Mouse (Mus musculus) 416B (cell line): ENCODE measurements around the gene Asxl1.

ENCODE experiments used
- DNase-seq: peaks from one replicate; pipeline ENCODE4 v3.0.0; 2011; ENCODE audit warnings: low read depth

Asxl1 gene

DNA sequence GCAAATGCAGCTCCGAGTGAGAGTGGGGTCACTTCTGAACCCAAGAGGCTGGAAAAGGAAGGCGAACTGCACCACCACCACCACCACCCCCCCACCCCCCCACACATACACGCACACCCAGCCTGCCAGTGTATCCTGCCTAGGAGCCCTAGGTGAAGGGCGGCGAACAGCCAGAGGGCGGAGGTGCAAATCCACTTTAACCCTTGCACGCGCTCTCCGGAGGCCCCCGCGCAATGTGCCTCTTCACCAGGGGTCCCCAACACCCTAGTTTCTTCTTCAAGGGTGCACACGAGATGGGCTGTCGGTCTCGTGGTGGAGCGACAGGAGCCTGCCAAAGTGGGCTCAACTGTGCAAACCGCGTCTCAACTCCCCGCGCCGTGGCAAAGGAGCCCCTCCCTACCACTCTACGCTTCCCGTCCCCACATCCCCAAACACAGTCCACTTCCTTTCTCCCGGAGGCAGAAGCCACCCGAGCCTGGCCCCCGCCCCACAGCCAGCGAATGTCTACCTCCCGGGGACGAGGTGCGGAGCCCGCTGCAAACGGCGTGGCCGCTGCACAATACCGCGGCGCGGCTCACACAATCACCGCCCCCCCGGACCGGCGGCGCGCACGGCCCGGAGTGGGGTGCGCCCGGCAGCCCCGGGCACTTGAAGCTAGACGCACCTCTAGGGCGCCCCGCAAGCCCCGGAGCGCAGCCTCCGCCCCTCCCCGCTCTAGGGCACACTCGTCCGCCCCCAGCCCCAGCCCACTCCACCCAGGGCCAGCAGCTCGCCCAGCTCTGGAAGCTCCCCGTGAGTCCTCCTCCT lies 98.0 kb downstream of the Asxl1 start:
- DNase-seq = no peak

GRCm38 (mm10) chr2:153444254-153445136 lies 98.9 kb downstream of the Asxl1 start:
- DNase-seq = no peak

DNA sequence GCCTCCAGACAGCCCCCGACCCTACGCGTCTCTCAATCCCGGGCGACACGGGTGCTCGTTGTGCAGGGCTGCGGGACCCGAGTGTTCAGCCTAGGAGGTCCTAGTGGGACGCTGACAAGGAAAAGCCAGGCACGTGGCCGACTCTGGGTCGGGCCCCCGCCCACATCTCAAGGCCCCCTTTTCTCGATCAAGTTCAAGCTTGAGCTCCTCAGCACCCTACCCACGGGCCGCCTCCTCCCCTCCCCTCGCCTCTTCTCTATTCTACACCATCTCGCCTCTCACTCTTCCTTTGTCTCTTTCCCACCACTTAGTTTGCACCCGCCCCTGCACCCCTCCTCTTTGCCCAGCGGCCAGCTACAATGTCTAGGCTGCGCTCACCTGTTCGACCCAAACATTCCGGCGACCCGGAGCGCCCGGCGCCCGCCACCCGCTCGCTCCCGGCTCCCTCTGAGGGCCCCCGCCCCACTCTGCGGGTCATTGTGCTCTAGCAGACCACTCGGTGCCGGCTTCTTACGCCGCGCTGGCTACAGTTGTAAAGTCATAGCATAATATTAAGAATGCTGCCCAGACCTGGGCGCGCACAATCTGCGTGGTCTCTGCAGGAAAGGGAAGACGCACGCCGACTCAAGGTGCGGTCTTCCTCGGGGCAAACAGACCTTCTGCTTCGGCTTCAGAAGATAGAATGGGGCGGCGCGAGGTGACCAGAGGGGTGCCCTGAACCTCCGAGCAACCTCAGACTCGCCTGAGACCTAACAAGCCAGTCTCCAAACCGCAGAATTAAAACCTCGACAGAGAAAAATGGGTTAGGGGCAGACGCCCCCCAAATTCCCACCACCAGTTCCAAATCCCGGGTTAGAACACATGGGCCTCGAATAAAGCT lies 99.7 kb downstream of the Asxl1 start:
- DNase-seq = no peak

DNA sequence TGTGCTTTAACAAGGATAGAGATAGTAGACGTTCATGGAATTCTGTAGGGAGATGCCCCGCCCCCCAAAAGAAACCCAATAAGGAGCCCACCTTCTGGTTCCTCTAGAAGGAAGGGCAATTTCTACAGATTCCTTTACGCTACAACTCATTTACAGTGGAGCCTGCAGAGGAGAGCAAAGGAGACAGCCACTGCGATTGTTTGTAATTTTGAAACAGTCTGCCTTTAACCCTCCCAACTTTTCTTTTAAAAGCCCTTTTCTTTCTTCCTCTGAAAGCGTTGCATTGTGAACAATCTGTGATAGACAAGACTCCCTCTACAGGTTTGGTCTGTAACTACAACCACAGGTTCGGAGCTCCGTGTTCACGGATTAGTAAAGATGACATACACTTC lies 100.4 kb downstream of the Asxl1 start:
- peak; percentile 44 for DNase-seq

- no peak for DNase-seq
Observed at GRCm38 (mm10) chr2:153446476-153446875, 100.8 kb downstream of the Asxl1 start.

DNA sequence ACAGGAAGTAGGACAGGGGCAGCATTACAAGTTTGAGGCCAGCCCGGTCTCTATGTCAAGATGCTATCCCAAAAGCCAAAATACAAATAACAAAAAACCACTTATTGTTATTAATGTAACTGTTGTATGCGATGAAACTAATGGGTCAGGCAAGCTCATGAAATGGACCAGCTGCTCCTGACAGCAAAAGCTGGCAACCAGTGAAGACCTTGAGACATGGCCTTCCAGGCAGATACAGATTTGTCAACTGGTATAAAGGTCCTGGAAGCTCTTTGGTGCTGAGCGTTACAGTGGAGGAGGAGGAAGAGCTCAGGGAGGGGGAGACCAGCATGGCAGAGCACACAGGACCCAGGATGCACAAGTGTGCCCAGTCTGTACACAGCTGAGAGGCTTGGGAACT lies 102.1 kb downstream of the Asxl1 start:
- DNase-seq = no peak

GRCm38 (mm10) chr2:153448519-153448918 lies 102.9 kb downstream of the Asxl1 start:
- DNase-seq = no peak
